Mouse (Mus musculus): ENCODE measurements at regions not wholly inside any gene's neighbourhood (a gene's known extent, or its start where the extent isn't known, plus 50 kb on each side); places are given as distances from the start of the nearest gene placed in this dataset.

DNA sequence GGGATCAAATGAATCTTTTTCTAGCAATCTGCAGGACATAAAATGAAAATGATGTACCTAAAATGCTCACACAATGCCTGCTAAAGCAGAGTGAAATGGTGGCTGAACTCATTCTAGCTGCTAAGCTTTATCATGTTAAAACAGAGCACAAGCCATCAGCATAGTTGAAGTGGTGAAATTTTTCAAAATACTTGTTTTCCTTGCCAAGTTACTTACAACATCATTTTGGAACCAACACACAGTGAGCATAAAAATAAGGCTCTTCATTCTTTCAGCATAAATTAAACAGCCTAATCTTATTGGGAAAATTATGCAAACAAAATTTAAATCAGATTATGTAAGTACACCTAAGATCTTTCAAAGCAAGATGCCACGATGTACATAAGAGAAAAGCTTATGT is 125.3 kb upstream of the Arx start:
- no peak for TF ChIP-seq CTCF (IDR thresholded peaks at IDR 0.05; ENCODE audit: insufficient read depth, low read length)
- no peak for TF ChIP-seq POLR2A (IDR thresholded peaks at IDR 0.05; ENCODE audit: borderline replicate concordance, extremely low read depth, low read depth, low read length)

All from lung, adult 2 months (tissue).